Mouse (Mus musculus) midbrain, embryonic 13.5 days (tissue): Measurements from ENCODE around the gene Reep6. TPM values are rescaled to one million over a fixed set of nuclear protein-coding genes. Genes with fewer than 3 reads are reported as not detected.

Source experiments
- ATAC-seq: fragments of 200-750 bp; cut with Nextera tagmentation; 2 replicates; pipeline ENCODE4 v1.8.0; 2017; ENCODE audit warnings: mild to moderate bottlenecking, moderate TSS enrichment, moderate library complexity
- H3K27ac ChIP-seq: fragments of 300-500 bp; sonication (generic); 2 replicates; pipeline ENCODE4 v1.5.1; 2015; ENCODE audit warnings: inconsistent platforms, mild to moderate bottlenecking, moderate library complexity
- H3K27me3 ChIP-seq: fragments of 300-500 bp; sonication (generic); 2 replicates; pipeline ENCODE4 v1.6.1; 2015; ENCODE audit warnings: mild to moderate bottlenecking, inconsistent platforms
- H3K36me3 ChIP-seq: fragments of 300-500 bp; sonication (generic); 2 replicates; pipeline ENCODE4 v1.6.1; 2015; ENCODE audit warnings: mild to moderate bottlenecking, inconsistent platforms
- H3K4me1 ChIP-seq: fragments of 300-500 bp; sonication (generic); replicated peaks from 2 replicates; pipeline ENCODE4 v1.6.1; 2015; ENCODE audit warnings: inconsistent platforms
- H3K4me2 ChIP-seq: fragments of 300-500 bp; sonication (generic); replicated peaks from 2 replicates; pipeline ENCODE4 v1.6.1; 2015; ENCODE audit warnings: moderate library complexity, mild to moderate bottlenecking, inconsistent platforms
- H3K4me3 ChIP-seq: fragments of 300-500 bp; sonication (generic); replicated peaks from 2 replicates; pipeline ENCODE4 v1.5.1; 2015; ENCODE audit warnings: mild to moderate bottlenecking, inconsistent platforms
- H3K9ac ChIP-seq: fragments of 300-500 bp; sonication (generic); replicated peaks from 2 replicates; pipeline ENCODE4 v1.6.1; 2015; ENCODE audit warnings: mild to moderate bottlenecking, inconsistent platforms
- H3K9me3 ChIP-seq: fragments of 300-500 bp; sonication (generic); 2 replicates; pipeline ENCODE4 v1.6.1; 2016; ENCODE audit warnings: mild to moderate bottlenecking, inconsistent platforms
- WGBS: fragments of 180-500 bp; shearing (Covaris S2); methylation state at CpG from one replicate; pipeline ENCODE4 v1.1.7; 2015; 5-methylcytosine and 5-hydroxymethylcytosine counted together
- polyA plus RNA-seq: library from polyadenylated mRNA; unstranded; fragments of >200 nt; fragmentation: Nextera tagmentation; extraction: Ambion mirVana; gene quantifications from 2 replicates; pipeline ENCODE4 v1.2.1, GENCODE M21; 2015

Reep6 gene
- polyA plus RNA-seq, 1 experiment from 2014 or later, result 3.1 TPM

DNA sequence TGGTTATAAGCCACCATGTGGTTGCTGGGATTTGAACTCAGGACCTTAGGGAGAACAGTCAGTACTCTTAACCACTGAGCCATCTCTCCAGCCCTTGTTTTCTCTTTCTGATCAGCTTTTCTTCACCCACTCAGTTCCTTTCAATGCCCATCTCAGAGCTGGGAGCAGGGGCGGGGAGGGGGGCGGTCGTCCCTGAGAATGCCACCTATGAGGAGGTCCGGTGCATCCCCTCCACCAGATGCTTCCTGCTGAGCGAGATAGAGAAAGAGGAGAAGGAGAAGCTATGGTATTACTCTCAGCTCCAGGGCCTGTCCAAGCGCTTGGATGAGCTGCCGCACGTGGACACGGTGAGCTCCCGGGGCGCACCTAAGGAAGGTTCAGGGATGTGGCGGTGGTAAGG, 25.3 kb upstream of the Reep6 start:
- no peaks in the 10 kb centered on the region for H3K27me3 ChIP-seq
- peak overlapping the region; percentile 48; the same call in 1 of the 2 replicates for H3K9ac ChIP-seq
- peaks cover 78% of the 10 kb centered on the region for H3K4me1 ChIP-seq
- H3K4me3 ChIP-seq, result peak overlapping the region; percentile 11
- peaks cover 78% of the 10 kb centered on the region for H3K36me3 ChIP-seq
- H3K27ac ChIP-seq, result no peak overlapping the region
- ATAC-seq, result no peak
- H3K9me3 ChIP-seq, result no peaks in the 10 kb centered on the region
- WGBS, result 44% methylated on average over 12 of the region's 12 CpGs
- peak overlapping the region; percentile 41 for H3K4me2 ChIP-seq

DNA sequence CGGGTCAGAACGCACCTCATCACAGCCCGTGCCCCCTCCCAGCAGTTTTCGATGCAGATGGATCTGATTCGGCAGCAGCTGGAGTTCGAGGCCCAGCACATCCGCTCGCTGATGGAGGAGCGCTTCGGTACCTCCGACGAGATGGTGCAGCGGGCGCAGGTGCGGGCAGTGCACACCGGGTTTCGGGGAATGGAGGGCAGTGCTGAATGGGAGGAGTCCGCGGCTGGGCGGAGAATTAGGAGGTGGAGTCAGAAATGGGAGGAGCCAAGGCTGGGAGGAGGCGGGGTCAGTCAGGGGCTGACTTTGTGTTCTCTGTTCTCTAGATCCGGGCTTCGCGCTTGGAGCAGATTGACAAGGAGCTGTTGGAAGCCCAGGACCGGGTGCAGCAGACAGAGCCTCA, 24.9 kb upstream of the Reep6 start:
- Histone ChIP-seq H3K9me3 (no peaks in the 10 kb centered on the region), H3K27ac (no peak overlapping the region), H3K4me2 (peak overlapping the region; percentile 41), H3K4me3 (peak overlapping the region; percentile 11), H3K9ac (peak overlapping the region; percentile 48; the same call in 1 of the 2 replicates), H3K27me3 (no peaks in the 10 kb centered on the region), H3K4me1 (peaks cover 74% of the 10 kb centered on the region), H3K36me3 (peaks cover 82% of the 10 kb centered on the region)
- 31% methylated on average over 25 of the region's 25 CpGs for WGBS
- no peak for ATAC-seq

DNA sequence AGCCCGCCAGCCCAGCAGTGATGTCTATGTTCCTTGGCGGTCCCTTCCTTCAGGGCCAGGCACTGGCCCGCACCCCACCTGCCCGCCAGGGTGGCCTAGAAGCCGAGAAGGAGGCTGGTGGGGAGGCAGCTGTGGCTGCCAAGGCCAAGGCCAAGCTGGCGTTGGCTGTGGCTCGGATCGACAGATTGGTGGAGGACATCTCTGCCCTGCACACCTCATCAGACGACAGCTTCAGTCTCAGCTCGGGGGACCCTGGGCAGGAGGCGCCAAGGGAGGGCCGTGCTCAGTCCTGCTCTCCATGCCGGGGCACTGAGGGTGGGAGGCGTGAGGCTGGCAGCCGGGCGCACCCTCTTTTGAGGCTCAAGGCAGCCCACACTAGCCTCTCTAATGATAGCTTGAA, 18.2 kb upstream of the Reep6 start:
- peaks cover 56% of the 10 kb centered on the region for H3K4me1 ChIP-seq
- no peaks in the 10 kb centered on the region for H3K27me3 ChIP-seq
- no peaks in the 10 kb centered on the region for H3K9me3 ChIP-seq
- H3K9ac ChIP-seq, result no peak overlapping the region
- no peak overlapping the region for H3K4me2 ChIP-seq
- H3K4me3 ChIP-seq, result no peak overlapping the region
- 88% methylated on average over 16 of the region's 16 CpGs for WGBS
- H3K27ac ChIP-seq, result no peak overlapping the region
- no peak for ATAC-seq
- peaks cover 100% of the 10 kb centered on the region for H3K36me3 ChIP-seq

DNA sequence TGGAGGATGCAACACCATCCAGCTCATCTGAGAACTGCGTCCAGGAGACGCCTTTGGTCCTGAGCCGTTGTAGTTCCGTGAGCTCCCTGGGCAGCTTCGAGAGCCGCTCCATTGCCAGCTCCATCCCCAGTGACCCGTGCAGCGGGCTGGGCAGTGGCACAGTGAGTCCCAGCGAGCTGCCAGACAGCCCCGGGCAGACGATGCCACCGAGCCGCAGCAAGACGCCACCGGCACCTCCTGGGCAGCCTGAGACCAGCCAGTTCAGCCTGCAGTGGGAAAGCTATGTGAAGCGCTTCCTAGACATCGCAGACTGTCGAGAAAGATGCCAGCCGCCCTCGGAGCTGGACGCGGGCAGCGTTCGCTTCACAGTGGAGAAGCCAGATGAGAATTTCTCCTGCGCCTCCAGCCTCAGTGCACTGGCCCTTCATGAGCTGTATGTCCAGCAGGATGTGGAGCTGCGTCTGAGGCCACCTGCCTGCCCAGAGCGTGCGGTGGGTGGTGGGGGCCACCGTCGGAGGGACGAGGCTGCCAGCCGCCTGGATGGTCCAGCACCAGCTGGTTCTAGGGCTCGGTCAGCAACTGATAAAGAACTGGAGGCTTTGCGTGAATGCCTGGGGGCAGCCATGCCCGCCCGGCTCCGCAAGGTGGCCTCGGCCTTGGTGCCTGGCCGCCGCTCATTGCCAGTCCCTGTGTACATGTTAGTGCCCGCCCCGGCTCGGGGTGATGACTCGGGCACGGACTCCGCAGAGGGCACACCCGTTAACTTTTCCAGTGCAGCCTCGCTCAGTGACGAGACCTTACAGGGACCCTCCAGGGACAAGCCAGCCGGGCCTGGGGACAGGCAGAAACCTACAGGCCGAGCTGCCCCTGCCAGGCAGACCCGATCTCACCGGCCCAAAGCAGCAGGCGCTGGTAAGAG, 16.9 kb upstream of the Reep6 start:
- Histone ChIP-seq H3K4me1 (peaks cover 56% of the 10 kb centered on the region), H3K36me3 (peaks cover 100% of the 10 kb centered on the region), H3K27ac (no peak overlapping the region), H3K4me2 (no peak overlapping the region), H3K4me3 (0 out of 2 replicates have a peak overlapping the region, but pooled peaks have one; percentile 1), H3K9ac (no peak overlapping the region), H3K9me3 (no peaks in the 10 kb centered on the region), H3K27me3 (no peaks in the 10 kb centered on the region)
- 78% methylated on average over 54 of the region's 54 CpGs for WGBS
- no peak for ATAC-seq

DNA sequence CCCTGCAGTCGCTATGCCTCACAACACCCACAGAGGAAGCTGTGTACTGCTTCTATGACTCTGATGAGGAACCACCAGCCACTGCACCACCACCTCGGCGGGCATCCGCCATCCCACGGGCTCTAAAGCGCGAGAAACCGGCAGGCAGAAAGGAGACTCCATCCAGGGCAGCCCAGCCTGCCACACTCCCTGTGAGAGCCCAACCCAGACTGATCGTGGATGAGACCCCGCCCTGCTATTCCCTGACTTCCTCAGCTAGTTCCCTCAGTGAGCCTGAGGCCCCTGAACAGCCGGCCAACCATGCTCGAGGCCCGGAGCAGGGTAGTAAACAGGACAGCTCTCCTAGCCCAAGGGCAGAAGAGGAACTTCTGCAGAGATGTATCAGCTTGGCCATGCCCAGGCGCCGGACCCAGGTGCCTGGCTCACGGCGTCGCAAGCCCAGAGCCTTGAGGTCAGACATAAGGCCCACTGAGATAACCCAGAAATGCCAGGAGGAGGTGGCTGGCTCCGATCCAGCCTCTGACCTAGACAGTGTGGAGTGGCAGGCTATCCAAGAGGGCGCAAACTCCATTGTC, 16.0 kb upstream of the Reep6 start:
- Histone ChIP-seq H3K4me2 (no peak overlapping the region), H3K9me3 (no peaks in the 10 kb centered on the region), H3K27ac (no peak overlapping the region), H3K27me3 (no peaks in the 10 kb centered on the region), H3K4me1 (peaks cover 57% of the 10 kb centered on the region), H3K36me3 (peaks cover 100% of the 10 kb centered on the region), H3K4me3 (0 out of 2 replicates have a peak overlapping the region, but pooled peaks have one; percentile 1), H3K9ac (no peak overlapping the region)
- no peak for ATAC-seq
- WGBS, result 71% methylated on average over 20 of the region's 20 CpGs

DNA sequence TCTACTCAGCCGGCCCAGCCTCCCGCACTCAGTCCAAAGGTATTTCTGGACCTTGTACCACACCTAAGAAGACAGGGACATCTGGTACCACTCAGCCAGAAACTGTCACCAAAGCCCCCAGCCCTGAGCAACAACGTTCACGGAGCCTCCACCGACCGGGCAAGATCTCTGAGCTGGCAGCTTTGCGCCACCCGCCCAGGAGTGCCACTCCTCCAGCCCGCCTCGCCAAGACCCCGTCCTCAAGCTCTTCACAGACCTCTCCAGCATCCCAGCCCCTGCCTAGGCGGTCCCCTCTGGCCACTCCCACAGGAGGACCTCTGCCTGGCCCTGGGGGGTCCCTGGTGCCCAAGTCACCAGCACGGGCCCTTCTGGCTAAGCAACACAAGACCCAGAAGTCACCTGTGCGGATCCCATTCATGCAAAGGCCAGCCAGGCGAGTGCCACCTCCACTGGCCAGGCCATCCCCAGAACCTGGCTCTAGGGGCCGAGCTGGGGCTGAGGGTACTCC, 15.2 kb upstream of the Reep6 start:
- H3K9ac ChIP-seq, result no peak overlapping the region
- whole genome bisulfite sequencing, result 63% methylated on average over 16 of the region's 16 CpGs

DNA sequence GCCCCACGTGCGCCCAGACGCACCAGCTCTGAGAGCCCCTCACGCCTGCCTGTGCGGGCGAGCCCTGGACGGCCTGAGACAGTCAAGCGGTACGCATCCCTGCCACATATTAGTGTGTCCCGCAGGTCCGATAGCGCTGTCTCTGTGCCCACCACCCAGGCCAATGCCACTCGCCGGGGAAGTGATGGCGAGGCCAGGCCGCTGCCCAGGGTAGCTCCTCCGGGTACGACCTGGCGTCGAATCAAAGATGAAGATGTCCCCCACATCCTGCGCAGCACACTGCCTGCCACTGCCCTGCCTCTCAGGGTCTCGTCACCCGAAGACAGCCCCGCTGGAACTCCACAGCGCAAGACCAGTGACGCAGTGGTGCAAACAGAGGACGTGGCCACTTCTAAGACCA, 14.4 kb upstream of the Reep6 start:
- H3K9ac ChIP-seq, result peak overlapping the region; percentile 19; the same call in 1 of the 2 replicates
- 0 out of 2 replicates have a peak overlapping the region, but pooled peaks have one; percentile 5 for H3K27ac ChIP-seq

More for the DNA sequence above, 15.2 kb upstream of the Reep6 start:
- H3K4me1 ChIP-seq, result peaks cover 66% of the 10 kb centered on the region
- no peak overlapping the region for H3K27ac ChIP-seq
- ATAC-seq, result no peak
- no peaks in the 10 kb centered on the region for H3K9me3 ChIP-seq
- H3K4me2 ChIP-seq, result no peak overlapping the region
- H3K27me3 ChIP-seq, result no peaks in the 10 kb centered on the region
- H3K4me3 ChIP-seq, result no peak overlapping the region
- H3K36me3 ChIP-seq, result peaks cover 98% of the 10 kb centered on the region

DNA sequence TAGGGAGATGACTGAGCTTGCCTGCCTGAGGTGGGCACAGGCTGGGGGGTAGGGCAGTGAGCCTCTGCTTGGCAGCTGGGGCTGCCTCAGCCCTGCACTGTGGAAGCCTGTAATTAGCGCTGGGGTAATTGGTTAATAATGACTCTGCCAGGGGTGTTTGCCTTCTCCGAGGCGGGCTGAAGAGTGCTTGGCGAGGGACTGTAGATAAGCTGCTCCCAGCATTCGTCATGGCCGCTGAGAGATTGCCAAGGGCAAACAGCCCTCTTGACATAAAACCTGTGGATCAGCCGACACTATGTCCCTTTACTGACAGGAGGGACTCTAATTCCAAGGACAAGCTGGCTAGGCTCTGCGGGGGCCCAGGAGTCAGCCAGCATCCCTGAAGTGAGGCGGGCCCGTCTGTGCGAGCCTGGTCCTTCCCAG, 13.4 kb upstream of the Reep6 start:
- Histone ChIP-seq H3K4me2 (no peak overlapping the region), H3K9ac (0 out of 2 replicates have a peak overlapping the region, but pooled peaks have one; percentile 19), H3K4me1 (peaks cover 71% of the 10 kb centered on the region), H3K36me3 (peaks cover 80% of the 10 kb centered on the region), H3K27ac (0 out of 2 replicates have a peak overlapping the region, but pooled peaks have one; percentile 39), H3K9me3 (no peaks in the 10 kb centered on the region), H3K4me3 (no peak overlapping the region), H3K27me3 (no peaks in the 10 kb centered on the region)
- 43% methylated on average over 11 of the region's 11 CpGs for WGBS
- peak; percentile 19; the same call in 1 of the 2 replicates for ATAC-seq

More for the DNA sequence above, 14.4 kb upstream of the Reep6 start:
- WGBS, result 53% methylated on average over 27 of the region's 27 CpGs
- Histone ChIP-seq H3K27me3 (no peaks in the 10 kb centered on the region), H3K9me3 (no peaks in the 10 kb centered on the region), H3K4me1 (peaks cover 71% of the 10 kb centered on the region), H3K4me3 (no peak overlapping the region), H3K36me3 (peaks cover 90% of the 10 kb centered on the region), H3K4me2 (no peak overlapping the region; the same call in 1 of the 2 replicates)
- ATAC-seq, result no peak

DNA sequence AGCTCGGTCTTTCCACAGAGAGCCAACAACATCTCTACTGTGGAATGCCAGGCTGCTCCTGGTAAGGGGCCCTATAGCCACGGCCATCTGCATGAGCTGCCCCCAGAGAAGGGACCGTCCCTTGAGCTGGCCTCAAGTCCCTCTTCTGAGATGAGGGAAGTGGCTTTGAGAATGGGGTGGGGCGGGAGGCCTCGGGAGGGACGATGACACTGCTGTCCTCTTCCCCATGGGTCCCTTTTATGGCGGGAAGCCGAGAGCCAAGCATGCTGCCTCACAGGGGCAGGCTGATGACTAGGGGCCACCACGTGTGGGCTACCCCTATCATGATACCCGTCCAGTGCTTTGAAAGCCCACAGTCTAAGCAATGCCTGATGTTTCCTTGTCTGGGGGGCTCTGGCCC, 12.7 kb upstream of the Reep6 start:
- no peak overlapping the region for H3K27ac ChIP-seq
- peaks cover 67% of the 10 kb centered on the region for H3K4me1 ChIP-seq

DNA sequence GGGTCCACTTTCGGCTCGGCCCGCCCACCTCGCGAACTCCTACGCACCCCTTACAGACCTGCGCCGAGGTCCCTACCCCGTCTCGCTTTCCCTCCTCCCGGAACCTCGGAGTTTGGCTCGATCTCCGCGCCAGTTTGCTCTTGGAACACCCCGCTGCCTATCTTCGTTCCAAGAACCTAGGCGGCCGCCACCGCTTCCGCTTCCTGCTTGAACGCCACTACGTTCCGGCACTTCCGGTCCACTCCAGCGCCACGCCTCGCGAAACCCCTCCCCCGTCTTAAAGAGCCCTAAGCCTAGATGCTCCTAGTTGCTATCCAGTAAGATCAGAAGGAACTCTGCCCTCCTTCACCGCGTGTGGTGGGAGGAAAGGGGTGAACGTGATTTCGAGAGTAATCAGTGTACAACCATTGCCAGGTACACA, 9.4 kb upstream of the Reep6 start, which contains the start of gene 2310011J03Rik:
Gene 2310011J03Rik, minus strand, starts transcription at position 198 of the 421 bp plus-strand sequence.
- peaks cover 40% of the 10 kb centered on the region for H3K36me3 ChIP-seq
- peaks cover 51% of the 10 kb centered on the region for H3K4me1 ChIP-seq
- H3K9ac ChIP-seq, result peak within 1 kb of the TSS; percentile 80
- peak; percentile 72 for ATAC-seq
- peak within 1 kb of the TSS; percentile 30; the same call in 1 of the 2 replicates for H3K27ac ChIP-seq
- no peaks in the 10 kb centered on the region for H3K9me3 ChIP-seq
- H3K4me3 ChIP-seq, result peak within 1 kb of the TSS; percentile 78
- peak within 1 kb of the TSS; percentile 99 for H3K4me2 ChIP-seq
- H3K27me3 ChIP-seq, result peaks cover 13% of the 10 kb centered on the region; the same call in 1 of the 2 replicates
- whole genome bisulfite sequencing, result 1% methylated on average over 34 of the region's 34 CpGs

More for the DNA sequence above, 12.7 kb upstream of the Reep6 start:
- no peaks in the 10 kb centered on the region for H3K27me3 ChIP-seq
- H3K9me3 ChIP-seq, result no peaks in the 10 kb centered on the region
- no peak for ATAC-seq
- peaks cover 73% of the 10 kb centered on the region for H3K36me3 ChIP-seq
- H3K4me3 ChIP-seq, result no peak overlapping the region
- no peak overlapping the region for H3K4me2 ChIP-seq
- WGBS, result 73% methylated on average over 10 of the region's 10 CpGs
- H3K9ac ChIP-seq, result no peak overlapping the region

DNA sequence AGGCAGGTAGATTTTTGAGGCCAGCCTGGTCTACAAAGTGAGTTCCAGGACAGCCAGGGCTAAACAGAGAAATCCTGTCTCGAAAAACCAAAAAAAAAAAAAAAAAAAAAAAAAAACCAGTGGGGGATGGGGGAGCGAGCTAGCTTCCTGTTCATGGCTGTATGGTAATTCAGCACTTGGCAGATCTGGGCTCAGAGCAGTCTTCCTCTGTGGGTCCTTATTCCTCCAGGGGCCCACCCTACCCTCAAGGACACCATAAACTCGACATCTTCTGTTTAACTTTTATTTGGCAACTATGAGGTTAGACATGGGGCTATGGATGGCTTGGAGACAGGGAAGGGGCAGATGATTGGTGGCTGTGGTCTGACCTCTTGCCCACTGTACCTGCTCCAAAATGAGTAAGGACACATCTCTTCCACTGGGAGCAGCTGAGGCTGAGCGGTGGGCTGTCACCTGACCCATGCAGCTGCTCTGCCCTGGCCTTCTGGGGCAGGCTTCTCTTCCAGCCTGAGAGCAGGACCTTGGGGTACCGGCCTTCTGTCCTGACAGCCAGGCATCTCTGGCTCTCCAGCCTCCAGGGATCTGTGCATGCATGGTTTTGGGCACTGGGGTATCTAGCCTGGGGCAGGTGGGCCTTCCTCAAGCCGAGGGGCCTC, 8.6 kb upstream of the Reep6 start:
- Histone ChIP-seq H3K4me1 (peaks cover 43% of the 10 kb centered on the region), H3K27ac (no peak overlapping the region), H3K4me2 (no peak overlapping the region), H3K9me3 (no peaks in the 10 kb centered on the region), H3K27me3 (peaks cover 19% of the 10 kb centered on the region; the same call in 1 of the 2 replicates), H3K9ac (no peak overlapping the region), H3K4me3 (no peak overlapping the region), H3K36me3 (peaks cover 32% of the 10 kb centered on the region)
- no peak for ATAC-seq
- 75% methylated on average over 6 of the region's 6 CpGs for WGBS
